In the genomic region with DNA sequence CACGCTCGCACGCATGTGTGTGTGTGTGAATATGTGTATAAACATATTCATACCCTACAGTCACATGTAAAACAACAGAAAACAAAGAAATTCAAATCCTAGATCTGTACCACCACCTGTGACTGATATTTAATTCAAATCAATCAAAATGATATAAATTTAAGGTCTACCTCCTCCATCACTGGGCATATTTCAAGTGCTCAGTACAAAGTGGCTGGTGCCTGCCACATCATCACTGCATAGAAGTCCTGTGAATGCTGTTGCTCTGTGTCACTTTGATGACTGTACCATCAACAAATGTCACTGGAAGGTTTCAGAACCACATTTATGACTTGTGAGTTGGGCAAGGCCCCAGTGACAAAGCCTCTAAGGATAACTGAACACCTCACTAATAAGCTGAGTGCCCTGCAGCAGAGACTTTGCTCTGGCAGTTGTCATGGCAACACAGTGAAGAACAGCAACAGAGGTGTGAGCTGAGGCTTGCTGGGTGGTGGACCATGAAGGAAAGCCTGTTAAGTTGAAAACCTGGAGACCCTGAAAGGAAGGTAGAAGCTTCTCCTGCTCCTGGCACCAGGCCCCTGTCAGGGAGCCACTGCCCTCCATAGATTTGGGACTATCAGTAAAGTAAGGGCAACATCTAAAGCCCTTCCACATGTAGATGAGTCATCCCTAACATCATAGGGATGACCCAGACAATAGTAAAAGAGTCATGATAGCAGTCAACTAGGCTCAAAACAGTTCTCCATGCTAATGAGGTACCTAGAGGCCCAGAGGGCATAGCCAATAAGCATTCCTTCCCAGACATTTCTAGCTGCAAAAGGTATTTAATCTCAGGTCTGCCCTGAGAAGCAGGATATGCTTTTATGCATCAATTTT, we compare ENCODE assay signal across 14 mouse cellular contexts.
A peak's percentile ranks its signal among the peaks of the same experiment; 100 is the strongest.
DNase-seq lines count a peak whose midpoint lies in the region; ATAC-seq and TF ChIP-seq lines count a peak whose summit lies in the region.
"Had no signal": no experiment of that assay in that cellular context is flagged by ENCODE, and none has a peak within 500 bp of the region (broad histone marks: within the 10 kb centered on the region; RNA-seq: fewer than 3 reads in every experiment).

No protein-coding gene starts in this region.

- no peaks in the 10 kb centered on the region for H3K9me3 ChIP-seq in embryonic facial prominence, embryonic 14.5 days (ENCODE audit: control insufficient read depth, low read length)
- no peaks in the 10 kb centered on the region for H3K9me3 ChIP-seq in kidney, embryonic 16.5 days (ENCODE audit: low read length)
- H3K9me3 ChIP-seq: G1E; liver, embryonic 13.5 days; megakaryocyte, embryonic 14.5 days had no signal

- no peaks in the 10 kb centered on the region for H3K4me1 ChIP-seq in embryonic facial prominence, embryonic 14.5 days (ENCODE audit: control insufficient read depth, insufficient read depth, low read length)
- H3K4me1 ChIP-seq in kidney, embryonic 16.5 days (ENCODE audit: insufficient read depth, low read length), result no peaks in the 10 kb centered on the region
- H3K4me1 ChIP-seq: liver, embryonic 13.5 days; megakaryocyte, embryonic 14.5 days had no signal

- intact Hi-C loops in left cerebral cortex, postnatal 25 days (cut with DNase I), result no loop called here
- intact Hi-C loops in left cerebral cortex, adult 2 months (cut with DNase I), result no loop called here
- intact Hi-C loops in heart, postnatal 25 days (cut with DNase I), result no loop called here

- no peak for TF ChIP-seq CTCF in left cerebral cortex, adult 2 months (IDR thresholded peaks at IDR 0.05)

- no peak overlapping the region for H3K27ac ChIP-seq in left cerebral cortex, adult 2 months
- H3K27ac ChIP-seq in embryonic facial prominence, embryonic 14.5 days (replicated peaks; ENCODE audit: low read depth, low read length), result no peak overlapping the region
- no peak overlapping the region for H3K27ac ChIP-seq in kidney, embryonic 16.5 days (ENCODE audit: low read length)
- H3K27ac ChIP-seq: liver, embryonic 13.5 days had no signal

- ATAC-seq in embryonic facial prominence, embryonic 14.5 days (ENCODE audit: low read depth), result peak; percentile 68; the same call in 1 of the 2 replicates
- peak; percentile 85 for ATAC-seq in kidney, embryonic 16.5 days (ENCODE audit: low FRiP score, low TSS enrichment)

- WGBS in embryonic facial prominence, embryonic 14.5 days, result 90% methylated on average over 3 of the region's 3 CpGs
- 88% methylated on average over 3 of the region's 3 CpGs for WGBS in kidney, embryonic 16.5 days

- no peak overlapping the region for H3K9ac ChIP-seq in embryonic facial prominence, embryonic 14.5 days (ENCODE audit: low read depth, low read length)
- no peak overlapping the region for H3K9ac ChIP-seq in kidney, embryonic 16.5 days (replicated peaks; ENCODE audit: low read length)
- H3K9ac ChIP-seq: liver, embryonic 13.5 days had no signal

- H3K27me3 ChIP-seq in embryonic facial prominence, embryonic 14.5 days (replicated peaks; ENCODE audit: control insufficient read depth, insufficient read depth, low read length), result no peaks in the 10 kb centered on the region
- no peaks in the 10 kb centered on the region for H3K27me3 ChIP-seq in kidney, embryonic 16.5 days (ENCODE audit: insufficient read depth, low read length)
- H3K27me3 ChIP-seq: liver, embryonic 13.5 days; megakaryocyte, embryonic 14.5 days had no signal

- peak; percentile 39 to 46 for DNase-seq in left cerebral cortex, postnatal 25 days (ENCODE audit: low spot score in 2 of 2)
- no peak for DNase-seq in left cerebral cortex, adult 2 months (ENCODE audit: extremely low spot score in 1 of 2, low spot score in 2 of 2)
- DNase-seq in embryonic facial prominence, embryonic 14.5 days (ENCODE audit: low spot score), result no peak
- DNase-seq in retina, postnatal 1 day, result peak; percentile 32
- no peak for DNase-seq in urinary bladder, postnatal 14 days (ENCODE audit: low spot score)
- no peak for DNase-seq in heart, postnatal 25 days (ENCODE audit: low spot score)
- DNase-seq: adrenal gland, postnatal 36 days; gastrocnemius, postnatal 10 days; heart, postnatal 10 days; liver, embryonic 13.5 days; thymus, postnatal 36 days had no signal

- no peak overlapping the region for H3K4me3 ChIP-seq in left cerebral cortex, adult 2 months
- no peak overlapping the region for H3K4me3 ChIP-seq in embryonic facial prominence, embryonic 14.5 days (ENCODE audit: low read depth, low read length)
- H3K4me3 ChIP-seq in kidney, embryonic 16.5 days (ENCODE audit: low read length), result no peak overlapping the region
- H3K4me3 ChIP-seq: liver, embryonic 13.5 days; megakaryocyte, embryonic 14.5 days had no signal

- H3K36me3 ChIP-seq in embryonic facial prominence, embryonic 14.5 days (ENCODE audit: control insufficient read depth, insufficient read depth, low read length), result no peaks in the 10 kb centered on the region
- H3K36me3 ChIP-seq in kidney, embryonic 16.5 days (ENCODE audit: insufficient read depth, low read length), result no peaks in the 10 kb centered on the region
- H3K36me3 ChIP-seq: G1E; liver, embryonic 13.5 days had no signal

- no peak overlapping the region for H3K4me2 ChIP-seq in embryonic facial prominence, embryonic 14.5 days (ENCODE audit: low read depth, low read length)
- H3K4me2 ChIP-seq in kidney, embryonic 16.5 days (replicated peaks; ENCODE audit: low read depth, low read length), result no peak overlapping the region
- H3K4me2 ChIP-seq: liver, embryonic 13.5 days had no signal

Comparison
In these comparisons a context has a peak if more than half of its experiments do, and no peak if none do; other contexts are left out.
1. DNase-seq: peak in left cerebral cortex, postnatal 25 days (2 of 2) and retina, postnatal 1 day (single experiment); none in left cerebral cortex, adult 2 months (0 of 2), embryonic facial prominence, embryonic 14.5 days (single experiment), urinary bladder, postnatal 14 days (single experiment) and heart, postnatal 25 days (single experiment).